Mouse (Mus musculus) CD4-positive, CD25-positive, alpha-beta regulatory T cell, adult 2 months (primary cell): ENCODE results near the gene Skint11.
"Not testable (repeated sequence)": the region's sequence is repeated elsewhere in the genome, so short reads cannot be mapped to it uniquely, and the experiment has no call there.

Experiments used
- DNase-seq: peaks from one replicate; pipeline ENCODE4 v3.0.0-alpha.2; 2012; ENCODE audit warnings: low read depth, low spot score

Gene Skint11

DNA sequence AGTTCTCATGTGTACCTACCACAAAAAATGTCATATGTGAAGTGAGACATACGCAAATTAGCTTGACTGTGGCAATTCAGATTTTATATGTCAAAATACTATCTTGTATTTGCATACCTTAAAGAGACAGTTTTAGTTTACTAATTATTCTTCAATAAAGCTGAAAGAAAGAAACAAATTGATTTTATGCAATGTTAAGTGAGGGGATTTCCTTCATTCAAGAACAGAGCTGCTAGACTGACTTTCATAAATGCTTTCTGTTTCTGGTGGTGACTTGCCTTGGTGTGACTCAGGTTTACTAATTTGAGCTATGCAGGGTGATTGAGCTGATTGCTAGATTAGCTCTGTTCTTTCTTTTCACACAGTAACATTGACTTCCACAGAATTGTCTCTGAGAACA is at the start of gene Skint11:
Gene Skint11 (plus strand): TSS at position 301 of the 400 bp plus-strand sequence.
- DNase-seq: no peak

DNA sequence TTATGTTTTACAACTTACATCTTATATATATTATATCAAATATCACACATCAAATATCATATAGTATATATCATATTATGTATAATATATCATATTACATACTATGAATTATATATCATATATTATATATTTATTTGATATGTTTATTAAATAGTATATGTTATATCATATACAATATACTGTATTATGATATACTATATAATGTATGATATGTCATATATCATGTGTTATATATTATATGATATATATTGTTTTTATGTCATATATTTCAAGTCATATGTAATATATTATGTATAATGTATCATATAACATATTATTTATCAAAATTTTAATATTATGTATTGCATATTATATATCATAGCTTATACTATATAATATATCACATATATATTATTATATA is 2.0 kb upstream of the Skint11 start:
- no peak for DNase-seq

DNA sequence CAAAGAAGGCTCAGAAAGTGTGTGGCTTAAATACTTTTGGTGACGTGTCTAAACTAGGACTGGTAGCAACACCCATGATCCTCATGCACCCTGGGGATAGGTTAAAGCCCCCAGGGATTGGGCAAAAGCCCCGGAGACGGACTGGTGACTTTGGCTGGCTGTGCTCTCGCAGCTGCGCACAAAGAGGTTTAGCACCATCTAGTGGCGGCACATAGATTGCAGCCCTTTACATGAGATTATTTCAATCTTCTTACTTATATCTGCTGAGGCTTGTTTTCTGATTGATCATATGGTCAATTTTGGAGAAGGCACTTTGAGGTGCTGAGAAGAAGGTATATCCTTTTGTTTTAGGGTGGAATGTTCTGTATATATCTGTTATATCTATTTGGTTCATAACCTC is 9.7 kb downstream of the Skint11 start:
- not testable (repeated sequence) for DNase-seq

DNA sequence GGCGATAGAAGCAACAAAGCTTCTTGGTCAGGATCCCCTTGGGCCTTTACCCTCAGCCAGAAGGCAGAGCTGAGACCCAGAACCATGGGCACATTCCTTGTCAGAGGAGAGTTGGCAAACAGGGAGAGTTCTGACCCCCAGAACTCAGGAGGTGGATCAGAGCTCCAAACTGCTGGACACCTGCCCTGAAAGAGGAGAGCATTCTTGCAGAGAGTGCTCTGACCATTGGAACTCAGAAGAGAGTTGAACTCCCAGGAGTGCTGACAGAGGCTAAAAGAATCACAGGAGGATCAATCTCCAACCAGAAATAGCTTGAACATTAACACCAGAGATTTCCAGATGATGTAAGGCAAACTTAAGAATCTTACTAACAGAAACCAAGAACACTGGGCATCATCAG is 93.7 kb downstream of the Skint11 start:
- not testable (repeated sequence) for DNase-seq
